ENCODE assay signal across 23 mouse cellular contexts in genomic region chr5:90052516-90052915, GRCm38 (mm10).
"Had no signal": no experiment of that assay in that cellular context is flagged by ENCODE, and none has a peak within 500 bp of the region (broad histone marks: within the 10 kb centered on the region; RNA-seq: fewer than 3 reads in every experiment).

No protein-coding gene starts in this region.

- H3K4me1 ChIP-seq: liver, embryonic 13.5 days; liver, embryonic 15.5 days; lung, embryonic 15.5 days; megakaryocyte, embryonic 14.5 days; midbrain, embryonic 13.5 days; midbrain, embryonic 15.5 days had no signal

- H3K36me3 ChIP-seq: liver, embryonic 13.5 days; liver, embryonic 15.5 days; lung, embryonic 15.5 days; midbrain, embryonic 13.5 days; midbrain, embryonic 15.5 days had no signal

- H3K4me3 ChIP-seq: liver, embryonic 13.5 days; liver, embryonic 15.5 days; lung, embryonic 15.5 days; megakaryocyte, embryonic 14.5 days; midbrain, embryonic 13.5 days; midbrain, embryonic 15.5 days; myocyte had no signal

- H3K9ac ChIP-seq: liver, embryonic 13.5 days; liver, embryonic 15.5 days; liver, postnatal 0 days; lung, embryonic 15.5 days; midbrain, embryonic 13.5 days; midbrain, embryonic 15.5 days had no signal

- H3K4me2 ChIP-seq: liver, embryonic 11.5 days; liver, embryonic 13.5 days; liver, embryonic 15.5 days; lung, embryonic 15.5 days; midbrain, embryonic 11.5 days; midbrain, embryonic 13.5 days; midbrain, embryonic 15.5 days had no signal

- DNase-seq: liver, embryonic 13.5 days; liver, postnatal 0 days; lung, adult 2 months; lung, postnatal 14 days; lung, postnatal 36 days; retina, postnatal 1 day; right cerebral cortex, adult 18-20 months; right cerebral cortex, postnatal 25 days; right cerebral cortex, postnatal 4 days; spleen, adult 18-20 months; thymus, adult 18-20 months; thymus, postnatal 25 days; thymus, postnatal 4 days had no signal

- H3K9me3 ChIP-seq: liver, embryonic 13.5 days; liver, embryonic 15.5 days; lung, embryonic 15.5 days; midbrain, embryonic 13.5 days; midbrain, embryonic 15.5 days had no signal

- ATAC-seq: liver, postnatal 0 days; lung, postnatal 0 days; midbrain, embryonic 13.5 days; midbrain, embryonic 15.5 days had no signal

- H3K27ac ChIP-seq: liver, embryonic 13.5 days; liver, embryonic 15.5 days; lung, embryonic 15.5 days; macrophage; midbrain, embryonic 13.5 days; midbrain, embryonic 15.5 days had no signal

- H3K27me3 ChIP-seq: liver, embryonic 13.5 days; liver, embryonic 15.5 days; lung, embryonic 15.5 days; megakaryocyte, embryonic 14.5 days; midbrain, embryonic 13.5 days; midbrain, embryonic 15.5 days had no signal
